Mouse (Mus musculus) common myeloid progenitor, adult 5-6 weeks (primary cell): ENCODE measurements around the gene Ifit1. TPM values are rescaled to one million over a fixed set of nuclear protein-coding genes. Genes with fewer than 3 reads are reported as not detected.
A peak's percentile ranks its signal among the peaks of the same experiment; 100 is the strongest.
"Not testable (repeated sequence)": the region's sequence is repeated elsewhere in the genome, so short reads cannot be mapped to it uniquely, and the experiment has no call there.

ENCODE experiments used
- ATAC-seq: replicated peaks from 2 replicates; pipeline ENCODE4 v1.8.0; 2016; ENCODE audit warnings: low read depth, mild to moderate bottlenecking, moderate TSS enrichment, inconsistent platforms; ENCODE audit not compliant: poor library complexity, severe bottlenecking
- total RNA-seq: library from RNA; stranded (forward); fragments of 200-1000, 187-1606 nt; gene quantifications from 2 replicates; pipeline ENCODE4 v1.2.3, GENCODE M21; 2017

The Ifit1 gene
- 0.15 and 1.7 TPM in 2 replicates for total RNA-seq

DNA sequence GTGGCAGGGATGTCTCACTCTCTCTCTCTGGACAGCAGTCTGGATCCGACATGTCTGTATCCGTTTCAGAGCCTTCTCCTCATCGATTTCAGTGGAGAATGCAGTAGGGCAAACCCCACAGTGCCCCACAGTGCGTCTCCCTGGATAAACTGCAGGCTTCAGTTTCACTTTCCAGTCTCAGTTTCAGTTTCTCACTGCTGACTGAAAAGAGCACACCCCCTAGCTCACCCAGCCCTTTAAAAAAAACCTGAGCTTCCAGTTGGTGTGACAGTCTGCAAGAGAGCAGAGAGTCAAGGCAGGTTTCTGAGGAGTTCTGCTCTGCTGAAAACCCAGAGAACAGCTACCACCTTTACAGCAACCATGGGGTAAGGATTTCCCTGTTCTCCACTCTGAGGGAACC is at the start of gene Ifit1, which contains the start of gene Ifit1bl2:
Ifit1 (plus strand) TSS at position 249 of the 400 bp plus-strand sequence.
Ifit1bl2 (minus strand) TSS at position 121 of the 400 bp plus-strand sequence.
- ATAC-seq: peak; percentile 83

DNA sequence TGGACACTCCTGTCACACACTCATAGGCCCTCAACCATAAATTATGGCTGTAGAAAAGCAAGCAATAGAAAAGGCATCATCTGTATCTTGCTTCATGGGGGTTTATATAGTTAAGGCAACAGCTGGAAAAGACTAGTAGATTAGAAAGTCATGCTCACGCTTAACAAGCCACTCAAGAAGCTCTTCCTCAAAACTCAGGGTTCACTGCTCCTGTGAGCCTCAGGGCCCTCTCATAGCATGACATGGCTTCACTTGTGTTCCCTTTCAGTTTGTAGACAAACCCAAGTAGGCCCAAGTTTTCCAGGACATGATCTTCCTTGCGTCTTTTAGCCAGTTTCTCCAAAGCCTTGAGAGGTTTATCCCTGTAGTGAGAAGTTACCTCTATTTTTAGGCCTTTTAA is 47.2 kb upstream of the Ifit1 start:
- ATAC-seq: no peak

DNA sequence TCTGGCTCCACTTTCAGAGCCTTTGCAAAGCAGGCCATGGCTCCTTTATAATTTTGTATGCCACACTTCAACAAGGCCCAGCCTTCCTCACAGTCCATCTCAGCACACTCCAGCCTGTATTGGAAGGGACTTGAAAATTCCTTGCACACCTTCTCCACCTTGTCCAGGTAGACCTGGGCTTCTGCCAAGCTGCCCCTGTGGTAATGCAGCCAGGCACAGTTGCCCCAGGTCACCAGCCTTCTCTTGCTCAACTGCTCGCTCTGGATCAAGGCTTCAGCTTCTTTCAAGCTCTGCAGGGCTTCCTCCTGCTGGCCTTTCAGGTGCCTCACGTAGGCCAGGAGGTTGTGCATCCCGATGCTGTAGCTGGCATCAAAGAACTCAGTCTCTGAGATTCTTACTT is 46.1 kb upstream of the Ifit1 start:
- not testable (repeated sequence) for ATAC-seq

DNA sequence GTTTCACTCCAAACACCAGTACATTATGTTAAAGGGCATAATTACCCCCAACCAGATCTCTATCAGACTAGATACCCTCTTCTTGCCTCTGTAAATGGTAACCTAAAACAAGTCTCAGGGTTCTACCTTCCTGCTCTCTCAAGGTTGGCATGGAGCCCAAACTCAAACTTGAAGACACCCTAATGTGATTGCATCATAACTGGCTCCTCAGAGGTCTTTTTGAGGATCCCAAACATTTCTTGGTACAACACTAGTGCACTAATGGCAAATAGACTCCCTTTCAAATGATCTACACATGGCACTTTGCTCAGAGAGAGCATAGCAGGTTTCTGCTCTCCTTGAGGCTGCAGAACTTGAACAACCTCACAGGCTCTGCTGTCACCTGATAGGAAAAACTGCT is 43.9 kb upstream of the Ifit1 start:
- ATAC-seq: no peak

DNA sequence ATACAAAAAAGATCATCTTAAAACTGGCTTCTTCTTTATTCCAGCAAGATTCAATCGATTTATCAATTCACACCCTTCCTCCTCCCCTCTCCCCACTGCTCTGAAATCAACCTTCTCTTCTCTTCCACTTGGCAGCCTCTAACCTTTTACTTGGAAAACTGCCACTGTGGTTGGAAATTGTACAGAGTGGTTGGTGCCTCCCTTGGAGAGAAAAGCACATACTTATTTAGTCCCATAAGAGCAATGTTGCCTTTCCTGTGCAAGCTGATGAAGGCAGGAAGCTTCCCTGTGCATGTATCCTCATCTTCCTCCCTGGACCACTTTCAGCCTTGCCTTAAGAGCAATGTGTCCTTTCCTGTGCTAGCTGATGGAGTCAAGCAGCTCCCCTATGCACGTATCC is 42.3 kb upstream of the Ifit1 start:
- no peak for ATAC-seq

DNA sequence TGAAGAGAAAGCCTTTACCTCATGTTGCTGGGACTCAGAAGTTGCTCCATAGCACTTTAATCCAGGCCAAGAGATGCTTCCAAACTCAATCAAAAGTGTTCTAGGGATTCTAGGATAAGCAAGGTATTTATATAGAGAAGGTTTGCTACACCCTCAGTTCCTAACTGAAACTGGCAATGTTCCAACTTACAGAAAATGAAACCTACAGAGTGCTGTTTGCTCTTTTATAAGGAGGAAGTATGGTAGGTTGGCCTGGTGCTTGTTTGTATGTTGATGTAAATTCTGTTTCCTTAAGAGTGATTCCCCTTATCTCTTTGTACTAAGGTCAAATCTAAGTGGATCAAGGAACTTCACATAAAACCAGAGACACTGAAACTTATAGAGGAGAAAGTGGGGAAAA is 41.4 kb upstream of the Ifit1 start:
- ATAC-seq: peak; percentile 55; the same call in 1 of the 2 replicates

DNA sequence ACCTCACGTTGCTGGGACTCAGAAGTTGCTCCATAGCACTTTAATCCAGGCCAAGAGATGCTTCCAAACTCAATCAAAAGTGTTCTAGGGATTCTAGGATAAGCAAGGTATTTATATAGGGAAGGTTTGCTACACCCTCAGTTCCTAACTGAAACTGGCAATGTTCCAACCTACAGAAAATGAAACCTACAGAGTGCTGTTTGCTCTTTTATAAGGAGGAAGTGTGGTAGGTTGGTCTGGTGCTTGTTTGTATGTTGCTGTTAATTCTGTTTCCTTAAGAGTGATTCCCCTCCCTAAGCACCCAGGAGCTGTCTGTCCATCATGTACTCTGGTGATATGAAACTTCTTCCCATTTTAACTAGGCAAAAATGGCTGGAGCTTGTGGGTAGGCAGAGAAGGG is 38.8 kb upstream of the Ifit1 start, which contains the start of gene Ifit1bl1:
Ifit1bl1 (minus strand) TSS at position 69 of the 400 bp plus-strand sequence.
- ATAC-seq: peak; percentile 72

DNA sequence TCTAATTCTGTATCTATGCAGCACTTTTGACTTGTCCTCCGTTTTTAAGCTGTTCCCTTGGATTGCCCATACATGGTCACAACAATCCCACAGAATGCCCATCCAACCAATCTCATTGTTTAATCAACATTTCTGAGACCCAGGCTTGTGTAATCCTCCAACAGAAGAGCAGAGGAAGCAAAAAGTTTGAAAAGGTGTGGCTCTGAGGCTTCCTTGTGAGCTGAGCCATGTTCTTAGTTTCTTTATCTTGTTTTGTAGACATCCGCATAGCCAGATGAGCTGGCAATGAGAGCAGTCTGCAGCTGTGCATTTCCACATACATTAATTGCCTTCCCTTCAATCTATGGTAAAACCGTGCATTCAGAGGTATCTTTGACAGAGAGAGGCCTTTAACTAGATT is 35.2 kb upstream of the Ifit1 start:
- ATAC-seq: no peak

DNA sequence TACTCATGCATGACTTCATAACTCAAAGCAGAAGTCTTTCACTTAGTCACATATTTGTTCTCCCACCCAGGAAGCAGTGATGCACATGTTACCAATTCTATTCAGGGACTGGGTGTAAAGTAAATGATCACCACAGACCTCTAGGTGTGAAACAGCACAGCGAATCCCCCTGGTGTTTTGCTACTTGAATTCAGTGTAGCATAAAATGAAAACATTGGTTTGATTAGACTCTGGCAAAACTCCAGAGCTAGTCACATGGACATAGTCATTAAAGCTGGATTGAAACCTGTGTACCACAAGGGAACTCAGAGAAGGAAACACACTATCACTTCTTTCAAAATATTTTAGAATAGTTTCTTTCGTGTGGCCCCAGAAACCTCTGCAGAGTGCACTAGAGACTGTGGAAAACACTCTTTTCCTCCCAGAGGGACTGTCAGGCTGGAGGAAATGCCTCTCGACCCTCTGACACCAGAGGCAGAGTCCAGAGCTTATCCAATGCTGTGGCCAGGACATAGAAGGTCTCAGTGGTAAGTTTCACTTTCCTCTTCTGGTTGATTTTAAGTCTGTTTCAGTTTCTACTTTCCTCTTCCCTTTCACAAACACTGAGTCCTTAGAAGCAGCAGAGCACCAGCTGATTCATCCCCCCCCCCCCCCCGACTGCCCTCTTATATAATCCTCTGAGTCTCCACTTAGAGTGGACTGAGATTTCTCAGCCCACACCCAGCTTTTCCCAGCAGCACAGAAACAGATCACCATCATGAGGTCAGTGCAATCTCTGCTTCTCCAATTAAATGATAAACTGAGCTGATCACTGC is 33.2 kb upstream of the Ifit1 start, which contains the start of gene Ifit3b:
Ifit3b (plus strand) TSS at position 734 of the 815 bp plus-strand sequence.
- ATAC-seq: peak; percentile 91

DNA sequence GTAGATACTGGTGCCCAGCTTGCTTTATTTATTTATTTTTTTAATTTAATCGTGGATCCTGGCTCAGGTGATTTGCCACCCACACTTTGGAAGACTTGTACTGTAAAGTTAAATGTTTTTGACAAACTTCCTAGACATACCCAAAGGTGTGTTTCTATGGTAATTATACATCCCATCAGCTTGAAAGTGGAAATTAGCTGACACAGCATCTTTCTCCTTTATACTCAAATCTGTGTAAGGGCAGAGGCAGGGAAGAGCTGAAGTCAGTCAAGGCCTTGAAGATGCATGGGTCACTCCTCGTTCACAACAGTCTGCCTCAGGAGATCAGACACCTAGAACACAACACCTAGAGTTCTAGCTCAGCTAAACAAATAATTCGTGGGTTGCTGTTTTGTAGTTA is 30.6 kb upstream of the Ifit1 start:
- ATAC-seq: not testable (repeated sequence)

DNA sequence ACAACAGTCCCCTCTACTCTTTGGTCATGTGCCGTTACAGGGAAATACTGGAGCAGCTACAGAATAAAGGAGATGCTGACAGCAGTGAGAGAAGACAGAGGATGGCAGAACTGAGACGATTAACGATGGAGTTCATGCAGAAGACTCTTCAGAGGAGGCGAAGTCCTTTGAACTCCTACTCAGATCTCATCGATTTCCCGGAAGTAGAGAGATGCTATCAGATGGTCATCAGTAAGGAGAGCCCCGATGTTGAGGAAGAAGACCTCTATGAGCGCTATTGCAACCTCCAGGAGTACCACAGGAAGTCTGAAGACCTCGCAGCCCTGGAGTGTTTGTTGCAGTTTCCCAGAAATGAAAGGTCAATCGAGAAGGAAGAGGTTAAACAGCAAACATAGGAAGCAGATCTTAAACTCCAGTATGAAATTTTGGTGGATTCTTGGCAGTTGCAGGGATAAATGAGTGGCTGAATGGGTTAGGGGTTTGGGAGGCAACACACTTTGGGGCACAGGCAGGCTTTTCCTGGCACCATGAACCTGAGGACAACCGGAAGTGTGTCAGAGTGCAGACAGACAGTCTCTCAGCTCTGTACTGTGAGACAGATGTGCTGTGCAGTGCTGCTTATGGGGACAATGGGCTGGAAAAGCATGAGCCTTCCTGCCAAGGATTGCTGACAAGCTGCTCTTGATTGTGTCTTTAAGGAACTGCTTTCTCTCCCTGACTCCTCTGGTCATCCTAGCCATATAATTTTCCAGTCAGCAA is 28.2 kb upstream of the Ifit1 start:
- not testable (repeated sequence) for ATAC-seq

DNA sequence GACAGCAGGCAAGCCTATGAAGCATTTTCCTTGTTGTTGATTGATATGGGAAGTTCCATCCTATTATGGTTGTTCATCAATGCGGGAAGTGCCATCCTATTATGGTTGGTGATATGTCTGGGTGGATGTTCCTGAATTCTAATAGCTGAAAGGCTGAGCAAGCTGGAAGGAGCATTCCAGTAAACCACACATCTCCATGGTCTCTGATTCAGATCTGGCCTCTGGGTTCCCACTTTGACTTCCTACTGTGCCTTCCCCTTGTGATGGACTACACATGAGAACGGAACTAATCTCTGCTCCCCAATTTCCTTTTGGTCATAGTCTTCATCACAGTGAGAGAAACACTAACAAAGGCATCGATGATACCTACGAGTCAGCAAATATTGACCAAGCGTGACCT is 19.8 kb upstream of the Ifit1 start:
- ATAC-seq: no peak

DNA sequence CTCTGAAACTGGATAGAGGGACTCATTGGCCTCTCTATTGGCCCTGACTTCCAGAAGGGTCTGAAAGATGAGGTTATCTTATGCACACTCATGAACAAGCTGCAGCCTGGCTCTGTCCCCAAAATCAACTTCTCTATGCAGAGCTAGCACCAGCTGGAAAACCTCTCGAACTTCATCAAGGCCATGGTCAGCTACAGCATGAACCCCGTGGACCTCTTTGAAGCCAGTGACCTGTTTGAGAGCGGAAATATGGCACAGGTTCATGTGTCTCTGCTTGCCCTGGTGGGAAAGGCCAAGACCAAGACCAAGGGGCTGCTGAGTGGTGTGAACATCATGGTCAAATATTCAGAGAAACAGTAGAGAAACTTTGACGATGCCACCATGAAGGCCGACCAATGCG is 16.9 kb upstream of the Ifit1 start:
- ATAC-seq: no peak

DNA sequence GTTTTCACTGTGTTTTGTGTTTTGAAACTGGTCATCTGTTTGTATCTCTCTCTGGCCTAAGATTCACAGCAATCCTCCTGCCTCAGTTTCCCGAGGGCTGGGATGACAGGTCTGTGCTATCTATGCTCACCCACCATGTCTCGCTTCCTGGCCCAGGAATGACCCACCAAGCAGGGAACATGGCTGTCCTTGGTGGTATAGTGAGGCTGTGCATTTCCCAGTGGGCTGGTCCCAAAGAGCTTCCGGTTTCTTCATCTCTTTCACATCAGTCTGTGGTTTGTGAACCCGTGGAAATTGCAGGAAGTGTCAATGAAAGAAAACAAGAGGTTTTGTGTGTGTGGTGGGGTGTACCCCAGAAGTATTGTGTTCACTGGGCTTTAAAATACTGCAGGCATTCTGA is 16.0 kb upstream of the Ifit1 start:
- no peak for ATAC-seq

DNA sequence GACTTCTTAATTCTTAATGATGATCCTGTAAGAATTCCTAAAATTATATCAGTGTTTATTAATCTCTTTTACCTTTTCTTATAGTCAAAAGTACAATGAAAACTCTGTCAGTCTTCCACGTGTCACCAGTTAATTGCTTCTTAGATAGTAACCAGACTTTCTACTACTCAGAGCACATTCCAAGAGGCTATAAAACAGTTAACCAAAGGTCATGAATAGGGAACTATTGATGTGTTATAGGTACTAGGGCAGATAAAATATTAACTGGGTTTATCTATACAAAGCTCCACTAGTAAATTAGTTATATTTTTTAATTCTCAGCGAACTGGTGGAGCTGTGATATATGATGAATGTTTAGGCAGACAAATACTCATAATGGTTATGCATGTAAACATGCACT is 13.2 kb upstream of the Ifit1 start:
- ATAC-seq: no peak

DNA sequence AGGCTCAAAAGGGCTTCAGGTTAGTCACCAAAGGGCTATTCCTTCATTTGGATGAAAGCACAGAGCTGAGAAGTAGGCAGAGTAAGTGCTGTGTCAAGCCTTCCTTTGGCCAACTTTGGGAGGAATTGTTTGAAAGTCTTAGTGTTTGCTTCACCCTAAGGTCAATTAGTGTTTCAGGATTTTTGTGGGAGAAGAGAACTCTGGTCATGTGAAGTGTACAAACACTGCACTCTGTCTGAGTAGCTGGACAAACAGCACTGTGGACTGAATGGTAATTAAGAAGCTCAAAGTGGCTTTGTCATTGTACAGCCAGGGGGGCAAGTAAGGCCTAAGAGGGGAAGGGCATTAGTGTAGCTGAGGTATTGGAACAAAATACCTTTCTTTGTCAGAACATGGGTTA is 9.2 kb upstream of the Ifit1 start:
- ATAC-seq: no peak

DNA sequence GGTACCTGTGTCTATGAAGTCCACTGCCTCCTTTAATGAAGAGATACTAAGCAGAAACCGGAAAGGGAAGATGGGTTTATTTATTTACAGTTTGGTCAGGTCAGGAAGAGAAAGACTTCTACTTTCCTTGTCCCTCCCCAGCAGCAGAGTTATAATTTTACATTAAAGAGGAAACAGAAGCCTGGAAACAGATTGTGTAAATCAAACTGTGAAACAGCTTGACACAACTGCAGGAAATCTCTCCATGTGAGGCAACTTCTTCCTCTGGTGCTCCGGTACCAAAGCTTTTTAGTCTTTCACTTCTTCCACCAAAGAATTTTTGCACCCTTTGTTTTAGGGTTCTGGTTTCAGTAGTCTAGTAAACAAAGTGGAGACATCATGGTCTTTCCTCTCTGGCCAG is 7.2 kb upstream of the Ifit1 start:
- ATAC-seq: no peak

DNA sequence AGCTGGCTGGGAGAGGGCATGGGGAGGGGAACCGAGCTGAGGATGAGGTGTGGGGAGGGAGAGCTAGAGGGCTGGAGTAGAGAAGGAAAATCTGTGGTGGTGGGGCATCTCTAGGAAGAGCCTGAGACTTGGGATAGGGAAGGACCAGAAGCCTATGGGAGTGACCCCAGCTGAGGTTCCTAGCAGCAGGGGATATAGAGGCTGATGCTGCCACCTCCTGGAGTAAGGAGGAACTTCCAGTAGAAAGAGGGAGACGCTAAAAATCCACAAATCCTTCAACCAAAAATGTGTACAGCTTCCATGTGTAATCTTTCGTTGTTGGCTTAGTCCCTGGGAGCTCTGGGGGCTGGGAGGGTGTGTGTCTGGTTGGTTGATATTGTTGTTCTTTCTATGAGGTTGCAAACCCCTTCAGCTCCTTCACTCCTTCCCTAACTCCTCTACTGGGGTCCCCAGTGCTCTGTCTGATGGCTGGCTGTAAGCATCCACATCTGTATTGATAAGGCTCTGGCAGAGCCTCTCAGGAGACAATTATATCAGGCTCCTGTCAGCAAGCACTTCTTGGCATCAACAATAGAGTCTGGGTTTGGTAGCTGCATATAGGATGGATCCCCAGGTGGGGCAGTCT is 3.6 kb upstream of the Ifit1 start:
- peak; percentile 83 for ATAC-seq

DNA sequence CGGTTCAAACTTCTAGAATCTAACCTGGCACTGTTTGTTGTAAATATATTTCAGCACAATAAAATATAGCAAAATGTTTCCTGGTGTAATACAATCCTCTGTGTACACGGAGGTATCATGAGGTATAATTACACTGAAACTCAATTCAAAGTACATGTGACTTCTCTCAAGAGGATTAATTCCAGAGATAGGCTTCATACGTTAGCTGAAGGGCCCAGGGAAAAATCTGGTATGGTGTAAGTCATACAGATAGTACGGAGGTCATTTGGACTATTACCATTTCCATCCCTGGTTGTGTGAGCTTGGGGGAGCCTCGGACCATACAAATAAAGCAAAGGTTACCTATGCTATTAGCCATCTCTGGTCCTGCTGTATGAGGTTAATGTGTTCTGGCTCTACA is 1.9 kb downstream of the Ifit1 start:
- ATAC-seq: no peak

DNA sequence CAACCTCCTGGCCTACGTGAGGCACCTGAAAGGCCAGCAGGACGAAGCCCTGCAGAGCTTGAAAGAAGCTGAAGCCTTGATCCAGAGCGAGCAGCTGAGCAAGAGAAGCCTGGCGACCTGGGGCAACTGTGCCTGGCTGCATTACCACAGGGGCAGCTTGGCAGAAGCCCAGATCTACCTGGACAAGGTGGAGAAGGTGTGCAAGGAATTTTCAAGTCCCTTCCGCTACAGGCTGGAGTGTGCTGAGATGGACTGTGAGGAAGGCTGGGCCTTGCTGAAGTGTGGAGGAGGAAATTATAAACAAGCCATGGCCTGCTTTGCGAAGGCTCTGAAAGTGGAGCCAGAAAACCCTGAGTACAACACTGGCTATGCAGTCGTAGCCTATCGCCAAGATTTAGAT is 7.0 kb downstream of the Ifit1 start:
- ATAC-seq: not testable (repeated sequence)

DNA sequence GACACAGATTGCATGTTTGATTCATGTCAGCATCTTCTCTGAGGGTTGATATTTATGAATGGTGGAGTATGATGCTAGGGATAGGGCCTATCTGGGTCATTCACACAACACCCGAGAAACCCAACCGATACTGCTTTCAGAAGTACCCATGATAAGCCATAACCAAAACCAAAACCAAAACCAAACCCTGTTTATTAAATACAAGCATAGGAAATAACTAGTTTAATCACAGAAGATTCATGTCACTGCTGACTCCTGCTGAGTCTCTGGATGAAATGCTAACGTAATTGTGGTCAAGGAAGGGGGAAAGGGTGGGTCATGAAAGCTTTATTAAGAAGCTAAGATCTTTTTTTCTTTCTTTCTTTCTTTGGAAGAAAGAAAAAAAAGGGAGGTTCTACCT is 9.6 kb downstream of the Ifit1 start:
- peak; percentile 60 for ATAC-seq
